Mouse (Mus musculus) layer of hippocampus, adult 9-11 months (tissue): ENCODE measurements at regions not wholly inside any gene's neighbourhood (a gene's known extent, or its start where the extent isn't known, plus 50 kb on each side); places are given as distances from the start of the nearest gene placed in this dataset.

Experiments used
- DNase-seq: peaks from one replicate; pipeline ENCODE4 v3.0.0; 2022

GRCm38 (mm10) chr19:60030212-60030788 is 86.8 kb upstream of the Rab11fip2 start:
- no peak for DNase-seq

- DNase-seq = no peak
Observed at GRCm38 (mm10) chr19:60029720-60030119, 86.3 kb upstream of the Rab11fip2 start.

- no peak for DNase-seq
Observed at GRCm38 (mm10) chr19:60015614-60016300, 72.3 kb upstream of the Rab11fip2 start.

GRCm38 (mm10) chr19:59995557-59995956 is 52.1 kb upstream of the Rab11fip2 start:
- no peak for DNase-seq
